Mouse (Mus musculus) testis, adult 2 months (tissue): Measurements from ENCODE around the gene Stxbp1. TPM values are rescaled to one million over a fixed set of nuclear protein-coding genes. Genes with fewer than 3 reads are reported as not detected.

Experiments
- H3K27ac ChIP-seq: fragments of 200-500 bp; 2 replicates; pipeline ENCODE4 v1.5.1; 2012; ENCODE audit warnings: low read depth, low read length; ENCODE audit not compliant: control insufficient read depth, insufficient read depth
- H3K27me3 ChIP-seq: fragments of 200-500 bp; 2 replicates; pipeline ENCODE4 v1.6.1; 2012; ENCODE audit warnings: mild to moderate bottlenecking, low read length, moderate library complexity; ENCODE audit not compliant: control insufficient read depth, insufficient read depth
- H3K36me3 ChIP-seq: fragments of 200-500 bp; 2 replicates; pipeline ENCODE4 v1.6.1; 2012; ENCODE audit warnings: mild to moderate bottlenecking, low read length; ENCODE audit not compliant: control insufficient read depth, insufficient read depth
- H3K4me1 ChIP-seq: fragments of 200-500 bp; 2 replicates; pipeline ENCODE4 v1.6.1; 2012; ENCODE audit warnings: low read length; ENCODE audit not compliant: control insufficient read depth, insufficient read depth
- H3K4me3 ChIP-seq: fragments of 200-500 bp; 2 replicates; pipeline ENCODE4 v1.5.1; 2012; ENCODE audit warnings: low read depth, mild to moderate bottlenecking, low read length, moderate library complexity, mixed read lengths; ENCODE audit not compliant: control insufficient read depth
- CTCF ChIP-seq: fragments of 200-500 bp; IDR thresholded peaks from 2 replicates; pipeline ENCODE4 v1.5.1; 2012; ENCODE audit warnings: low read depth, mild to moderate bottlenecking, inconsistent platforms, low read length, moderate library complexity; ENCODE audit not compliant: control insufficient read depth, insufficient read depth, insufficient replicate concordance
- POLR2A ChIP-seq: fragments of 200-500 bp; IDR thresholded peaks from 2 replicates; pipeline ENCODE4 v1.6.1; 2012; ENCODE audit warnings: low read depth, mild to moderate bottlenecking, inconsistent platforms, low read length, moderate library complexity; ENCODE audit not compliant: control insufficient read depth
- polyA plus RNA-seq: library from polyadenylated mRNA; depleted of rRNA; stranded (reverse); fragments of >200 nt; gene quantifications from 2 replicates; pipeline ENCODE4 v1.2.3, GENCODE M21; 2012; rRNA removed

The Stxbp1 gene
- polyA plus RNA-seq, 1 experiment = 15.2 TPM

DNA sequence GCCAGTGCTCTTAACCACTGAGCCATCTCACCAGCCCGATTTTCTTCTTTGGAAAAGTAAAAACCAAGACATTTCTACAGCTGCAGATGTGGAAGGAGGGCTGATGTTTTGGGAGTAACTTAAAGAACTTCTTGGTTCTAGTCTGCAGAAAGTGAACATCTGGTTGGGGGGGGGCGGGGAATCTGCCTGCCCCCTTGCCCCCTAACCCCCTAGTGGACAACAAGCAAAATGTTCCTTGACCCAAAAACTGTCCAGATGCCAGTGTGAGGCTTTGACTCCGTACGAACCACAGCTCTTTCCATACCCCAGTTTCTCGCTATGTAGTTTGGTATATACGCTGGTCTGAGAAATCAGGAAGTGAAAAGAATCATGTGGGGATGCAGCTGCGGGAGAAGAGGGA, 96.8 kb downstream of the Stxbp1 start:
- Histone ChIP-seq H3K27ac (no peak overlapping the region), H3K4me1 (peaks cover 7% of the 10 kb centered on the region), H3K27me3 (no peaks in the 10 kb centered on the region), H3K36me3 (no peaks in the 10 kb centered on the region), H3K4me3 (no peak overlapping the region)
- no peak for TF ChIP-seq POLR2A

DNA sequence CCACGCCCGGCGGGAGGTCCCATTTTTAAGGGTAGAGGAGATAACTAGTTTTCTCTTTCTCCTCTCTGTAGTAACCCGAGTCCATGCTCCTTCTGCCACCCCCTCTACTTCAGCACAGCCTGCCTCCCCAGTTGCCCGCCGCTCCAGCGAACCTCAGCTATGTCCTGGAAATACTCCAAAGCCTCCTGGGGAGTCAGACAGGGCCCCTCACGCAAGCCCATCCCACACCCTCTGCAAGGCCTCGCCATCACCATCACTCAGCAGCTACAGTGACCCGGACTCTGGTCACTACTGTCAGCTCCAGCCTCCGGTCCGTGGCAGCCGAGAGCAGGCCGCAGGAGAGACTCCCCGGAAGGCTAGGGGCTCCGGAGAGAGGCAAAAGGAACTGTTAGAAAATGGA, 98.0 kb downstream of the Stxbp1 start:
- H3K4me3 ChIP-seq = no peak overlapping the region
- H3K36me3 ChIP-seq = no peaks in the 10 kb centered on the region
- H3K4me1 ChIP-seq = peaks cover 7% of the 10 kb centered on the region
- TF ChIP-seq POLR2A = no peak
- TF ChIP-seq CTCF = no peak
- H3K27ac ChIP-seq = no peak overlapping the region
- no peaks in the 10 kb centered on the region for H3K27me3 ChIP-seq

DNA sequence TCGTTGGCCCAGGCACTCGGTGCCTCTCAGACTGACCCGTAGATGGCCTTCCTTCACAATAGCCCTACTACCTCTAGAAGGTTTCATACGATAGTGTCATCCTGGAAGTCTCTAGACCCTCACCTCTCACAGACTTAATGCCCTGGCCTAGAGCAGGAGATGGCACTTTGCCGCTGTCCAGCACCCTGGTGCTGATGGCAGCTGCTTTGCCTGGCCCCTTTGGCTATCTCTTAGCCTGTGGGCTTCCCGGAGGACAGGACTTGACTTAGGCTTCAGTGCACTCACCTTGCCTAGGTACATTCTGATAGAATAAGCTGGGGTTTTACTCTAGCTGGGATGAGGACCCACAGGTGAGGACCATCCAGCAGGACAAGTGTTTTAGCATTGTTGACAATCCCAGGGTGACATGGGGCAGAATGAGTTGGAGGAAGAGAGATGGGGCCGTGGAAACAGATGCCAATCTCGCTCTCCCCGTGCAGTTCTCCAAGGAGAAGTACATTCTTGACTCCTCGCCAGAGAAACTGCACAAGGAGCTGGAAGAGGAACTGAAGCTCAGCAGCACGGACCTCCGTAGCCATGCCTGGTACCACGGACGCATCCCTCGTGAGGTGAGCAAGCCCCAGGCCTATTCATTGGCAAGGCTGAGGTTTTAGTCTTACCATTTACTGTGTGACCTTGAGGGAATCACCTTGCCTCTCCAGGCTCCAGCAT, 102.6 kb downstream of the Stxbp1 start:
- no peak overlapping the region for H3K27ac ChIP-seq
- no peak overlapping the region for H3K4me3 ChIP-seq
- H3K27me3 ChIP-seq = no peaks in the 10 kb centered on the region
- peaks cover 16% of the 10 kb centered on the region for H3K4me1 ChIP-seq
- H3K36me3 ChIP-seq = no peaks in the 10 kb centered on the region
- no peak for TF ChIP-seq CTCF
- TF ChIP-seq POLR2A = no peak

DNA sequence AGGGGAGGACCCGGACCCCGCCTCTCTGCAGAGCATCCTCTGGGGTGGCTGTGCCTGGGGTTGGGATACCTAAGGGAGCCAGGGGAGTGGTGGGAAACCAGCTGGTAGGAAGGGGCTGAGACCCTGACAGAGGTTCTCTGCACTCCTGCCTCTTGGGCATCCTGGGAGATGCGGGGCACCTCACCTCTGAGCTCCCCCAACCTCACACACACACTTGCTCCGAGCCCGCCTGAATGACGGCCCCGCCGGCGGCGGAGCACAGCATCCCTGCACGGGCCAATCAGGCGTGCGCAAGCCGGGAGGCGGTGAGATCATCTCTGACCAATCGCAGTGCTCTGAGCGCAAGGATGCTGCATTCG, 104.9 kb downstream of the Stxbp1 start:
- Histone ChIP-seq H3K27me3 (no peaks in the 10 kb centered on the region), H3K4me3 (no peak overlapping the region), H3K27ac (no peak overlapping the region), H3K4me1 (peaks cover 16% of the 10 kb centered on the region), H3K36me3 (no peaks in the 10 kb centered on the region)
- TF ChIP-seq CTCF (no peak), POLR2A (no peak)

DNA sequence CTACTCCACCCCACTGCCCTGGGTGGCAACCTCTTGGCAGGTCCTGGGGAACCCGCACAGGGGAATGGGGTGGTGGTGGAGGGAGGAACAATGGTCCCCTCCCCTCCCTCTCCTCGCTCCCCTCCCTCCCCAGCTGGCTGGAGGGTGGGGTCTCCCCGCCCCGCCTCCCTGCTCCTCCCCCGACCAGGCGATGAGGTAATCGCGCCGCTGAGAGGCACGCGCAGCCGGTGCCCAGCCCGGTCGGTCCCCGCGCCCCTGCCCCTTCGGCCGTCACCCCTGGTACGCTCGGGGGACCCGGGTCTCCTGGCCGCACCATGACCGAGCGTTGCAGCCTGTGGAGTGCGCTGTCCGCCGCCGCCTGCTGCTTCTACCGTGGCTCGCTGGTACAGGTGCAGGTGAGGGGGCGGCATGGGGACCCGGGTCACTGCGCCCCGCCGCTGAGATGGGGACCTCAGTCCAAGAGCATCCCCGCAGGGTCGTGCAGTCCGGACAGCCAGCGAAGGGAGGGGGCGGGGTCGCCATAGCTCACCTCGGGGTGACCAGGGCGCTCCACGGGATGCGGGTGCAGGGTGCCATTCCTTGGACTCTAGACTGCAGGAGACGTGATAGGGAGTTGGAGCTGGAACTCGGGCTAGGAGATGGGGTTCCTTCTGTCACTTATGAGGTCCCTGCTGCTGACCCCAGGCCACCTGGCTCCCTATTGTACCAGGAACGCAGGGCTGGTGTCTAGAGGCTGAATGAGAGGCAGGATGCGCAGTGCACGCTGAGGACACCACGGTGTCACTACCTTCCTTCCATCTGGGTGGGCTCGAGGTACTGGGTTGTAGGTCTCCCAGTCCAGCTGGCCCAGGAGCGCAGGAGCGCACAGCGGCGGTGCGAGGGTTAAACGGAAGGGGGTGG, 105.5 kb downstream of the Stxbp1 start:
- Histone ChIP-seq H3K36me3 (no peaks in the 10 kb centered on the region), H3K27me3 (no peaks in the 10 kb centered on the region), H3K27ac (no peak overlapping the region), H3K4me1 (peaks cover 16% of the 10 kb centered on the region), H3K4me3 (peak overlapping the region; percentile 52)
- no peak for TF ChIP-seq CTCF
- TF ChIP-seq POLR2A = no peak

DNA sequence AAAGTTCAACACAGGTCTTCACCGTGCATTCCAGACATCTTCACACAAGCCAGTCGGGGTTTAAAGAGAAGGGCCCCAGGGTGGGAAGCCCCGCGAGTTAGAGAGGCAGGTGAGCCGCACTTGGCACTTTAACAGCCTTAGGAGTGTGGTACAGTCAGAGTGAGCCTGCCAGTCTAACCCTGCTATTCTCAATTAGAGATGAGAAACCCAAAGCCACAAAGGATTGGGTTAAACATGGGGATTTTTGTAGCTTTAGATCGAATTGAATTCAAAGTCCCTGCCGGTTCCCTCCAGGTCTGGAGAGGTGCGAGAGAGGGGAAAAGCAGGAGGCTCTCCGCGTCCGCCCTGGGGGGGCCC, 106.2 kb downstream of the Stxbp1 start, which contains the start of gene 6330409D20Rik:
Gene 6330409D20Rik, minus strand, starts transcription at position 101 of the 357 bp plus-strand sequence.
- H3K27me3 ChIP-seq = no peaks in the 10 kb centered on the region
- H3K27ac ChIP-seq = no peak within 1 kb of the TSS
- no peak for TF ChIP-seq POLR2A
- no peak for TF ChIP-seq CTCF
- no peaks in the 10 kb centered on the region for H3K36me3 ChIP-seq
- peaks cover 16% of the 10 kb centered on the region for H3K4me1 ChIP-seq
- H3K4me3 ChIP-seq = peak within 1 kb of the TSS; percentile 52

DNA sequence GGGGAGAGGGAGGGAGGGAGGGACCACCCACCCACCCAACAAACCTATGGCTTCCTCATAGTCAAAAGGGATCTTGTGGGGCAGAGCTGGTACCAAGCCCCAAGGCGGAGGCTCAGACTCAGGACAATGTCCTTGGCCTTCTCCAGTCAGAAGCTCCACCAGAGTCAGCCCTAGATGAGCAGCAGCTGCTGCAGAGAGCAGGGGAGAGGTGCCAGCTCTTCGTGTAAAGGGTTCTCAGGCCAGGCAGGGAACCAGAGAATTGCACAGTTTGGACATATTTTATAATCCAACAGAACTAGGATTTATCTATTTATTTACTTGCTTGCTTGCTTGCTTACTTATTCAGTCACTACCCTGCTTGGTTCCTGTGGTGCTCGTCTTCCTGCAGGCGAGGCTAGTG, 107.7 kb downstream of the Stxbp1 start:
- Histone ChIP-seq H3K4me3 (no peak overlapping the region), H3K27ac (no peak overlapping the region), H3K4me1 (peaks cover 16% of the 10 kb centered on the region), H3K27me3 (no peaks in the 10 kb centered on the region), H3K36me3 (no peaks in the 10 kb centered on the region)
- TF ChIP-seq CTCF (no peak), POLR2A (no peak)

Other genes starting within 250 kb of the Stxbp1 start
- gene St6galnac6, start 247.5 kb downstream of the Stxbp1 start, polyA plus RNA-seq = 17.6 and 24.7 TPM in 2 replicates
- 172 and 177 TPM in 2 replicates for gene Ak1, start 225.5 kb downstream of the Stxbp1 start, polyA plus RNA-seq
- gene Eng, start 200.7 kb downstream of the Stxbp1 start, polyA plus RNA-seq = 6.5 and 7.9 TPM in 2 replicates
- 39.4 and 45.3 TPM in 2 replicates for gene Fpgs, start 143.1 kb downstream of the Stxbp1 start, polyA plus RNA-seq
- 105 and 121 TPM in 2 replicates for gene Cdk9, start 134.2 kb downstream of the Stxbp1 start, polyA plus RNA-seq
- gene Sh2d3c, start 126.2 kb downstream of the Stxbp1 start, polyA plus RNA-seq = 1.9 and 2.3 TPM in 2 replicates
- gene 6330409D20Rik, start 106.2 kb downstream of the Stxbp1 start, polyA plus RNA-seq = 0.10 and 0.16 TPM in 2 replicates
- 17.9 and 18.3 TPM in 2 replicates for gene Tor2a, start 90.0 kb downstream of the Stxbp1 start, polyA plus RNA-seq
- gene Ttc16, start 71.6 kb downstream of the Stxbp1 start, polyA plus RNA-seq = 132 and 146 TPM in 2 replicates
- 24.7 and 34.2 TPM in 2 replicates for gene Ptrh1, start 71.5 kb downstream of the Stxbp1 start, polyA plus RNA-seq
- gene Cfap157, start 62.8 kb downstream of the Stxbp1 start, polyA plus RNA-seq = 51.6 and 54.7 TPM in 2 replicates
- 2.0 and 3.1 TPM in 2 replicates for gene Fam129b, start 28.9 kb upstream of the Stxbp1 start, polyA plus RNA-seq
- 151 and 167 TPM in 2 replicates for gene Rpl12, start 114.3 kb upstream of the Stxbp1 start, polyA plus RNA-seq
- gene Lrsam1, start 114.4 kb upstream of the Stxbp1 start, polyA plus RNA-seq = 4.6 and 5.3 TPM in 2 replicates
- 50.8 and 62.8 TPM in 2 replicates for gene Slc2a8, start 134.8 kb upstream of the Stxbp1 start, polyA plus RNA-seq